Mouse (Mus musculus): ENCODE results near the gene Nfatc2. TPM values are rescaled to one million over a fixed set of nuclear protein-coding genes. Genes with fewer than 3 reads are reported as not detected.

Gene Nfatc2
- polyA plus RNA-seq, 1 experiment: 4.2 TPM

DNA sequence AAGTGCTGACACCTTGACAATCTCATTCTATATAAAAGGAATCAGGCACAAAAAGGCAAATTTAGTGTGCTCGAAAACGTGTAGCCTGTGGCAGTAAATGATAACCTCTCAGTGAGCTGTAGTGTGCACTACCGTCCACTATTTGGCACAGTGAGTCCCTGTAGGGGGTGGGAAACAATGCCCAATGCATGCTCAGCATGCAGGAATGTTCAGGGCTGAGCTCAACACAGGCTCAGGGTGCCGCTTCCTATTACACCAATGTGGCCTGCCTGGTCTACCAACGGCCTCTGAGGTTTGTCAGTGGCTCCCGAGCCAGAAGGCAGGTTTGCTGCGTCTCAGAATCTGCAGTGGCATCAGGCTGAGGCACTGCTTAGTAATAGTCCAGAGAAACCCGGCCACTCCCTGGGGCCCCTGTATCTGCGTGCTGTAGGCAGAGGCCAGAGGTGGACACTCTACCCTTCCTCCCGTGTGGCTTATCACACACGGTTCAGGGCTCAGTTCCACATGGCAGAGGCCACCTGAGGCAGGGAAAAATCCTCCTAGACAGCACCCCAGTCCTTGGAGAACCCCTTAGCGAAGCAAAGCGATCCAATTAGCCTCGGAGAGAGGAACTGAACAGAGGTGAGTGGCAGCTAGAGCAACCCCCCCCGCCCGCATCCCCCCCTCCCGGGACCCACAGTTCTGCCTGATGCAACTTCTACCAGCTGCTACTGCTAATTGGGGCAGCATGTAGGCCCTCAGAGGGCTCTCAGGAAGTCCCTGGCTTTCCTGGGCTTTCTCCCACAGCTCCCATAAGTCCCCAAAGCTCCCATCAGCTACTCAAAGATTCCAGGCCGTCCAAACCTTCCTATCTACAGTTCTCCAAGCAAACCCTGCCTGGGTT, 74.7 kb downstream of the Nfatc2 start:
- TF ChIP-seq CTCF (IDR thresholded peaks at IDR 0.05; ENCODE audit: borderline replicate concordance, extremely low read depth, insufficient read depth, insufficient read length) (no peak), POLR2A (IDR thresholded peaks at IDR 0.05; ENCODE audit: borderline replicate concordance, extremely low read depth, insufficient read depth, insufficient read length, poor library complexity, severe bottlenecking) (no peak)

DNA sequence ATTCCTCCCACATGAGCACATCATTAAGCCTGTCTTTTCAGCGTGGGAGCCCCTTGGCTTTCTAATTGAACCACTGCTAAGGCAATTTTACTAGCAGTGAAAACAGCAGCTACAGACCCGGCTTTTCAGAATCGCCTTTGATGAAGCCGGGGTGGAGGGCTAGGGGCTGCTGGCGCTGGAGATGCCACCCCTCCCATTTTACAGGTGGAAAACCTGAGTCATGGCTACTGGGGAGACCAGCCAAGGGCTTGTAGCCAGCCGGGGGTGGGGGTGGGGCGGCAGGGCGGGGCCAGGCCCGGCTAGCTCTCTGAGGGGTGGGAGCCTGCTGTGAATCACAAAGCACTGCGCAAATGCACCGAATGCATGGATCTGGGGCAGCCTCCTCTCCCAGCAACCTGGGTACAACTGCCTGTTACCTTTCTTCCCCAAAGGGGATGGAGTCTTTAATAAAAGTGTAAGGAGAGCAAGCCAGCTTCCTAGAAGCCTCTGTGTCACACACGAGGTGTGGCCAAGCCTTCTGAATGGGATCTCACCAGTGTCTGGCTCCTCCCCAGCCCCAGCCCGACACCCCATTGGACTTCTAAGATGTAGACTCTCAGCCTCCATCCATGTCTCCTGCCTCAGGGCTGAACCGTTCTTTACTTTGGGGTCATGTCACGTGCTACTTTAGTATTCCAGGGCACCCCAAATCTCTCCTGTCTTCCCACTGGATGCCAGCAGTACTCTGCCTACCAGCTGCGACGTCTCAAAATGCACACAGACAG, 75.9 kb downstream of the Nfatc2 start:
- DNase-seq (ENCODE audit: low read depth): peak; percentile 81
- no peak for TF ChIP-seq CTCF (IDR thresholded peaks at IDR 0.05; ENCODE audit: borderline replicate concordance, extremely low read depth, insufficient read depth, insufficient read length)
- no peak for TF ChIP-seq POLR2A (IDR thresholded peaks at IDR 0.05; ENCODE audit: borderline replicate concordance, extremely low read depth, insufficient read depth, insufficient read length, poor library complexity, severe bottlenecking)

More for the DNA sequence above, 74.7 kb downstream of the Nfatc2 start:
- peak; percentile 20 for DNase-seq (ENCODE audit: low read depth)

GRCm38 (mm10) chr2:168524905-168525381, 76.5 kb downstream of the Nfatc2 start:
- peak; percentile 97 for DNase-seq (ENCODE audit: low read depth)
- no peak for TF ChIP-seq CTCF (IDR thresholded peaks at IDR 0.05; ENCODE audit: borderline replicate concordance, extremely low read depth, insufficient read depth, insufficient read length)
- no peak for TF ChIP-seq POLR2A (IDR thresholded peaks at IDR 0.05; ENCODE audit: borderline replicate concordance, extremely low read depth, insufficient read depth, insufficient read length, poor library complexity, severe bottlenecking)

DNA sequence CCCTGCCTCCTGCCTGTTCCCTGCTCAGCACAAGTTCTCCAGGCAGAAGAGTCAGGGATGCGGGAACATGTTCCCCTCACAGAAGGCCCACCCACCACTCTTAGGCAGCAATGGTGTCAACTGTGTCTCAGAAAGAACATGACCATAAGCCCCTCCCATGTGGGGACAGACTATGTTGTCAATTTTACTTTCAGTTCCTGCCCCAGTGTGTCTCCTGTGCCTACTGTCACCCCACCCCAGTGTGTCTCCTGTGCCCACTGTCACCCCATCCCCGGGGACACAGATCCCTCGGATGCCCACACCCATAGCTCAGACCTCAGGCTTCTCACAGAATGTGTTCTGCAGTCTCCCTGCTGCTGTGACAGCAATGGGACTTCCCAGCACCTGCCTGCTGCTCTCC, 79.2 kb downstream of the Nfatc2 start:
- no peak for TF ChIP-seq CTCF (IDR thresholded peaks at IDR 0.05; ENCODE audit: borderline replicate concordance, extremely low read depth, insufficient read depth, insufficient read length)
- no peak for TF ChIP-seq POLR2A (IDR thresholded peaks at IDR 0.05; ENCODE audit: borderline replicate concordance, extremely low read depth, insufficient read depth, insufficient read length, poor library complexity, severe bottlenecking)
- no peak for DNase-seq (ENCODE audit: low read depth)

DNA sequence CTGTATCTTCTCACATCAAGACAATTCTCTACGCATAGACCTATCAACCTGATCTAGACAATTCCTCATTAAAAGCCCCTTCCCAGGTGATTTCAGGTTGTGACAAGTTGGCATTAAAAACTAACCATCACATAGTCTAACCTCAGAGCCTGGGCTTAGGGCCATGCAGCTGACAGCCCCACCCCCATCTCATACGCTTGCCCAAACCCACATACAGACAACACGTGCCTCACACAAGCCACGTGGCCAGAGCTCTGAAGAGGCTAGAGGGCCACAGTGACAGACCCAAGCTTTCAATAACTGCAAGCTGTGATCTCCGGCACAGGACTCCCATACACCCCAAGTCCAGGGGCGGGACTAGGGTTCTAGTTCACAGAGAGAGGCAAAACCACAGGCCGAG, 80.7 kb downstream of the Nfatc2 start:
- no peak for DNase-seq (ENCODE audit: low read depth)
- TF ChIP-seq POLR2A (IDR thresholded peaks at IDR 0.05; ENCODE audit: borderline replicate concordance, extremely low read depth, insufficient read depth, insufficient read length, poor library complexity, severe bottlenecking) (no peak), CTCF (IDR thresholded peaks at IDR 0.05; ENCODE audit: borderline replicate concordance, extremely low read depth, insufficient read depth, insufficient read length) (no peak)

- no peak for DNase-seq (ENCODE audit: low read depth)
- TF ChIP-seq CTCF (IDR thresholded peaks at IDR 0.05; ENCODE audit: borderline replicate concordance, extremely low read depth, insufficient read depth, insufficient read length) (no peak), POLR2A (IDR thresholded peaks at IDR 0.05; ENCODE audit: borderline replicate concordance, extremely low read depth, insufficient read depth, insufficient read length, poor library complexity, severe bottlenecking) (no peak)
Measured at GRCm38 (mm10) chr2:168519589-168519988, 81.9 kb downstream of the Nfatc2 start.

DNA sequence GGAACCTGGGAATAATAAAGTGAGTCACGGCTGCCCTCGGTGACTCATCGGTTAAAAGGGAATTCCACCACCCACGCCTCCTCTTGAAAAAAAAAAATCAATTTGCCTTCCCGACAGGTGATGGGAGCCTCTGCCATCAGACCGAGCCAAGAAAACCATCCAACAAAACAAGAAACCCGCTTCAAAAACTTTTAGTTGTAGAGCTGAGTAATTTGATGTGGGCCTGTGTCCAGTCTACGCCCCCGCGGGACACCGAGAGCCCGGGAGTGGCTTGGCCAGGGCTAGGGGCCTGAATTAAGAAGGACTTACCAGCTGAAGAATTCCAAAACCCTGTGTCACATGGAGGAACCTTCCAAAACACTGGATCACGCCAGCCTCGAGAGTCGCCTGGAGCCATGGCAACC, 83.2 kb downstream of the Nfatc2 start:
- peak; percentile 17 for DNase-seq (ENCODE audit: low read depth)
- TF ChIP-seq CTCF (IDR thresholded peaks at IDR 0.05; ENCODE audit: borderline replicate concordance, extremely low read depth, insufficient read depth, insufficient read length) (no peak), POLR2A (IDR thresholded peaks at IDR 0.05; ENCODE audit: borderline replicate concordance, extremely low read depth, insufficient read depth, insufficient read length, poor library complexity, severe bottlenecking) (no peak)

- TF ChIP-seq CTCF (IDR thresholded peaks at IDR 0.05; ENCODE audit: borderline replicate concordance, extremely low read depth, insufficient read depth, insufficient read length) (no peak), POLR2A (IDR thresholded peaks at IDR 0.05; ENCODE audit: borderline replicate concordance, extremely low read depth, insufficient read depth, insufficient read length, poor library complexity, severe bottlenecking) (no peak)
- DNase-seq (ENCODE audit: low read depth): no peak
Measured at GRCm38 (mm10) chr2:168517774-168518173, 83.7 kb downstream of the Nfatc2 start.

- no peak for TF ChIP-seq POLR2A (IDR thresholded peaks at IDR 0.05; ENCODE audit: borderline replicate concordance, extremely low read depth, insufficient read depth, insufficient read length, poor library complexity, severe bottlenecking)
- TF ChIP-seq CTCF (IDR thresholded peaks at IDR 0.05; ENCODE audit: borderline replicate concordance, extremely low read depth, insufficient read depth, insufficient read length): no peak
- DNase-seq (ENCODE audit: low read depth): no peak
Measured at GRCm38 (mm10) chr2:168516717-168517116, 84.7 kb downstream of the Nfatc2 start.

GRCm38 (mm10) chr2:168515466-168515865, 86.0 kb downstream of the Nfatc2 start:
- peak; percentile 9 for DNase-seq (ENCODE audit: low read depth)
- no peak for TF ChIP-seq POLR2A (IDR thresholded peaks at IDR 0.05; ENCODE audit: borderline replicate concordance, extremely low read depth, insufficient read depth, insufficient read length, poor library complexity, severe bottlenecking)
- no peak for TF ChIP-seq CTCF (IDR thresholded peaks at IDR 0.05; ENCODE audit: borderline replicate concordance, extremely low read depth, insufficient read depth, insufficient read length)

DNA sequence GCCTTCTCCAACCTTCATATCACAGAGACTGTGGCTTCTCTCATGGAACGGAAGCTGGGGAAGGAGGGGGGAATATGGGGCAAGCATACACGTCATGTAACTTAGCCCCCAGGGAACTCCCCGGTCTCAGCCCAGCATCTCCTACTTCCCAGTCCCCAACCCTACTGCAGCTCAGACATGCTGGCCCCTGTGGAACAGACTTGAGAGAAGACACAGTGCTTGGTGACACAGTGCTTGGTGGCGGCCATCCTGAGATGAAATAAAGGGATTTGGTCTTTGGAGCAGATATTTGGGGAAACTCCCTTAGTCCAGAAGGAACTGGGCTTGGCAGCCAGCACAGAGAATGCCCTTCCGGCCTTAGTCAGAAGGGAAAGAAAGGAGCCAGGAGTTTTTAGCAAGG, 87.3 kb downstream of the Nfatc2 start:
- TF ChIP-seq CTCF (IDR thresholded peaks at IDR 0.05; ENCODE audit: borderline replicate concordance, extremely low read depth, insufficient read depth, insufficient read length): no peak
- TF ChIP-seq POLR2A (IDR thresholded peaks at IDR 0.05; ENCODE audit: borderline replicate concordance, extremely low read depth, insufficient read depth, insufficient read length, poor library complexity, severe bottlenecking): no peak
- DNase-seq (ENCODE audit: low read depth): no peak
